Mouse (Mus musculus) embryonic fibroblast, embryonic 13.5 days (primary cell): ENCODE results near the gene Ptgis. TPM values are rescaled to one million over a fixed set of nuclear protein-coding genes. Genes with fewer than 3 reads are reported as not detected.

ENCODE experiments used
- H3K27ac ChIP-seq: 2 replicates; pipeline ENCODE4 v1.5.1; 2012; ENCODE audit warnings: low read length, control low read depth, inconsistent platforms; ENCODE audit not compliant: insufficient read depth
- H3K4me1 ChIP-seq: 2 replicates; pipeline ENCODE4 v1.6.1; 2011; ENCODE audit warnings: low read length; ENCODE audit not compliant: control insufficient read depth, insufficient read depth
- H3K4me3 ChIP-seq: 2 replicates; pipeline ENCODE4 v1.5.1; 2011; ENCODE audit warnings: mild to moderate bottlenecking, control low read depth, low read length; ENCODE audit not compliant: insufficient read depth
- CTCF ChIP-seq: IDR thresholded peaks from 2 replicates; pipeline ENCODE4 v1.5.1; 2011; ENCODE audit warnings: mild to moderate bottlenecking, control low read depth, low read length, moderate library complexity, borderline replicate concordance; ENCODE audit not compliant: insufficient read depth
- POLR2A ChIP-seq: IDR thresholded peaks from 2 replicates; pipeline ENCODE4 v1.6.1; 2011; ENCODE audit warnings: low read depth, mild to moderate bottlenecking, control low read depth, low read length, moderate library complexity
- polyA plus RNA-seq: library from polyadenylated mRNA; stranded (reverse); fragments of >200 nt; gene quantifications from 2 replicates; pipeline ENCODE4 v1.2.4, GENCODE M21; 2011; ENCODE audit warnings: low read depth; ENCODE audit not compliant: missing spikeins, insufficient read length

Gene Ptgis
- polyA plus RNA-seq, 1 experiment = 21.0 TPM

- TF ChIP-seq CTCF (no peak), POLR2A (no peak)
- H3K4me3 ChIP-seq = no peak overlapping the region
- H3K4me1 ChIP-seq = no peaks in the 10 kb centered on the region
- no peak overlapping the region for H3K27ac ChIP-seq
Measured at GRCm38 (mm10) chr2:167274713-167275465, 34.5 kb upstream of the Ptgis start.

DNA sequence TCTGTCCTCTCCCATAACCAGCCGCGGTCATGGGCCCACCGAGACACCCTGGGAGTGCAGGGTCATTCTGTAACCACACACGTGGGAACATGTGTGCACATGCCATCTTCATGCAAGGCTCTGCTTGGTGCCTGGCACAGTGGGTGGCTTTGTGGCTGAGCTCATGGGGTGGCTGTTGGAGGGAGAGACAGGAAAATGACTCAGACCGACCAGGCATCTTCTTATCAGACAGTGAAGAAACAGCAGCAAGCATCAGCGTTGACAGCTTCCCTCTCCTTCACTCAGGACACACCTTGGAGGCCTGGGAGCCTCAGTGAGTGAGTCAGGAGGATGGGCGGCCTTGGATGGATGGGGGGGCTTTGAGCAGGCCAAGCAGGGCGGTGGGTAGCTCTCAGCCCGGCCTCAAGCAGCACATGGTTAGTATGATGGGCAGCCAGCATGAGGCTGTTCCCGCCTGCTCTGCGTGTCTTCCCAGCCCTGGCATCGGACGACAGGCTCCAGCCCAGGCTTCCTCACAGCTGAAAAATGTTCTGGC lies 32.9 kb upstream of the Ptgis start:
- no peak for TF ChIP-seq CTCF
- TF ChIP-seq POLR2A = no peak
- H3K4me3 ChIP-seq = no peak overlapping the region
- H3K27ac ChIP-seq = no peak overlapping the region
- H3K4me1 ChIP-seq = peaks cover 5% of the 10 kb centered on the region; the same call in 1 of the 2 replicates

- TF ChIP-seq CTCF (no peak), POLR2A (no peak)
- H3K4me3 ChIP-seq = no peak overlapping the region
- no peak overlapping the region for H3K27ac ChIP-seq
- H3K4me1 ChIP-seq = peaks cover 5% of the 10 kb centered on the region; the same call in 1 of the 2 replicates
Measured at GRCm38 (mm10) chr2:167272706-167273105, 32.3 kb upstream of the Ptgis start.

- Histone ChIP-seq H3K4me1 (peaks cover 5% of the 10 kb centered on the region; the same call in 1 of the 2 replicates), H3K27ac (no peak overlapping the region), H3K4me3 (no peak overlapping the region)
- no peak for TF ChIP-seq POLR2A
- no peak for TF ChIP-seq CTCF
Measured at GRCm38 (mm10) chr2:167271121-167271521, 30.7 kb upstream of the Ptgis start.

DNA sequence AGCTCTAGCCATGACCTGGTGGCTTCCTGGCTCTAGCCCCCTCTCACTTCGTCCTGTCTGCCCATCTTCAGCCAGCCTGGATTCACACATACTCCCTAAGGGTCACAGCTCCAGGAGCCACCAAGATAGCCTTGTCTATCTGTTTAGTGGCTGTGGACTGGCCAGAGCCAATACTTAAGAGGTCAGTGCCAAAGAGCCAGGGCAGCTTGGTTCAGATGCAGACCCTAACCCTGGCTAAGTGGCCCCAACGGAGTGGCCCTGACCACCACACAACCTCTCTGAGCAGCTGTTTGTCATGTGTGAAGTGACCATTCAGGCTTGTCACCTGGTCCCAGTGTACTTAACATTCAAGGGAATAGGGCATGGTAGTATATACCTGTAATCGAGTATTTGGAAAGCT lies 30.1 kb upstream of the Ptgis start:
- Histone ChIP-seq H3K4me1 (peaks cover 5% of the 10 kb centered on the region; the same call in 1 of the 2 replicates), H3K4me3 (no peak overlapping the region), H3K27ac (no peak overlapping the region)
- TF ChIP-seq POLR2A (no peak), CTCF (no peak)

- TF ChIP-seq POLR2A (no peak), CTCF (no peak)
- peaks cover 6% of the 10 kb centered on the region; the same call in 1 of the 2 replicates for H3K4me1 ChIP-seq
- peak overlapping the region; percentile 3; the same call in 1 of the 2 replicates for H3K27ac ChIP-seq
- H3K4me3 ChIP-seq = no peak overlapping the region
Measured at GRCm38 (mm10) chr2:167268721-167269120, 28.3 kb upstream of the Ptgis start.

- Histone ChIP-seq H3K4me3 (no peak overlapping the region), H3K27ac (peak overlapping the region; percentile 3; the same call in 1 of the 2 replicates), H3K4me1 (peaks cover 9% of the 10 kb centered on the region; the same call in 1 of the 2 replicates)
- TF ChIP-seq CTCF (no peak), POLR2A (no peak)
Measured at GRCm38 (mm10) chr2:167268411-167268690, 27.9 kb upstream of the Ptgis start.

DNA sequence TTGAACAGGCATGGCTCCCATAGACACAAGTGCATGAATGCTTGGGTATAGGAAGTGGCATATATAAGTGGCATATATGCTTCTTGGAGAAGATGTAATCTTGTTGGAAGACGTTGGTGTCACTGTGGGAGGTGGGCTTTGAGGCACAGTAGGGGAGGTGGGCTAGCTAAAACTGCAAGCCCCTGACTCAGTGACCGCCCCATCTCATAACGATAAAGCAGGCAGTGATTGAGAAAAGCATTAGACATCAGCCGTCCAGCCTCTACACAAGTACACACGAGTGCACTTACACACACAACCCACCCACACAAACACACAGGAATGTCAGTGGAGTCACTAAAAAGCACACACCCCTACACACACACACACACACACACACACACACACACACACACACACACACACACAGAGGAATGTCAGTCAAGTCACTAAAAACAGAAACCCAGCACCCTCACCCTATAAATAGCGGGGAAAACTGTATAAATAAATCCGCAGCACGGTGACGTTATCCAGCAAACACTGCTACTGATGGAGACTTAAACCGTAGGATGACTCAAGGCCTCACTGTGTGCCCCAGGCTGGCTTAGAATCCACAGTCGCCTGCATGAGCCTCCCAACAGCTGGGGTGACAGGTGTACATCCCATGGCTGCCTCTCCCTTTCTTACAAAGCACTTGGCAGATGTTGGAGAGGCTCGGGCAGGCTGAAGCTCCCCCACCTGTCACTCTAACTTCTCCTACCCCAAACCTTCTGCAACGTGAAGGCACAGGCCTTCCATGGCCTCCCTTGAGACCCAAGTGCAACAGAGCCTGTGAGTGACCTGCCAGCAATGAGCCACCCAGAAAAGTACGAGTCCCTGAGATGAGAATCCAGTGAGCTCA lies 27.4 kb upstream of the Ptgis start:
- Histone ChIP-seq H3K27ac (no peak overlapping the region), H3K4me3 (no peak overlapping the region), H3K4me1 (peaks cover 10% of the 10 kb centered on the region; the same call in 1 of the 2 replicates)
- TF ChIP-seq CTCF = no peak
- no peak for TF ChIP-seq POLR2A

DNA sequence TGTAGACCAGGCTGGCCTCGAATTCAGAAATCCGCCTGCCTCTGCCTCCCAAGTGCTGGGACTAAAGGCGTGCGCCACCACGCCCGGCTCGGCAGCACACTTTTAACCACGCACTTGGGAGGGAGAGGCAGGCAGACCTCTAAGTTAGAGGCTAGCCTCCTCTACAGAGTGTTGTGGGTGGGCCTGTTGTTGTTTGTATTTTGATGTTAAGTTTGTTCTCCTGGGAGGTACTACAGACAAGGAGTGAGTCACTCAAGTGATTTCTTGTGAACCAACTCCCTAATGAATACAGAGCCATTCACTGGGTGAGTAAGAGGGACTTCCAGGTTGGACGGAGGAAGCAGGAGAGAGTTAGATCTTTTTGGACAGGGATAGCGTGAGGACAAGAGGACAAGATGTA lies 25.8 kb upstream of the Ptgis start:
- H3K4me3 ChIP-seq = no peak overlapping the region
- peaks cover 10% of the 10 kb centered on the region; the same call in 1 of the 2 replicates for H3K4me1 ChIP-seq
- no peak overlapping the region for H3K27ac ChIP-seq
- TF ChIP-seq POLR2A (no peak), CTCF (no peak)

DNA sequence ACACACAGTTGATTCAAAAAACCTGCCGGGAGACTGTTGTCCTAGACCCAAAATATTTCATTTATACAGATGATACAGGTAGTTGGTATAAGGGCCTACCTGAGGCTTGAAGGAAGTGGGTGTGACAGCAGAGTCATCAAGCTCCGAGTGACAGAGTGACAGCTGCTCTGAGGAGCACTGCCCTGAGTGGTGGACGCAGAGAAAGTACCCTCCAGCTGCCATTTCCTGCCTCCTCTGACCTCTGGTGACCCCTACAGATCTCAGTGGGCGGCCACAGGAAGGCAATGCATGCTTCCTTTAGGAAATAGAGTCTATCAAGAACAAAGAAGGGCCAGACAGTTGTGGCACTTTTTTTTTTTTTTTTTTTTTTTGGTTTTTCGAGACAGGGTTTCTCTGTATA lies 25.4 kb upstream of the Ptgis start:
- peaks cover 10% of the 10 kb centered on the region; the same call in 1 of the 2 replicates for H3K4me1 ChIP-seq
- H3K4me3 ChIP-seq = no peak overlapping the region
- H3K27ac ChIP-seq = no peak overlapping the region
- TF ChIP-seq CTCF = no peak
- TF ChIP-seq POLR2A = no peak
